Mouse (Mus musculus) lung, postnatal 0 days (tissue): ENCODE measurements around the gene Lyrm2.

Source experiments
- CTCF ChIP-seq: IDR thresholded peaks from 2 replicates; pipeline ENCODE4 v1.5.1; 2016; ENCODE audit warnings: antibody characterized with exemption, mild to moderate bottlenecking
- EP300 ChIP-seq: IDR thresholded peaks from 2 replicates; pipeline ENCODE4 v1.6.1; 2016; ENCODE audit warnings: antibody characterized with exemption, mild to moderate bottlenecking, control low read depth

DNA sequence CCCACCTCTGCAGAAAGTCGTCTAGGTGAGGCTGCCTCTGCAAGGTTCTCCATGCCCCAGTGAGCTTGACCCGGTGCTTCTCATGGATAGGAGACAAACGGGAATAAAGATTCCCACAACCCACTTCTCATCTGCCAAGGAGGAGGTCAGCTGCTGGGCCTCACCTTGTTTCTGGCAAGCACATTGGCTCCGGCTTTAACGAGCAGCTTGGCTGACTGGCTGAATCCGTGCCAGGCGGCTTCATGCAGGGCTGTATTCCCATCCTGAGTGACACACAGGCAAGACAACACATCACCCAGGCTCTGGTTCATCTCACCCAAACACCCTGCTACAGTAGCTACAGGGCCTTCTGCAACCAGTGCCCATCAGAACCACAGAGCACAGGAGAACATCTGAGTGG lies 26.9 kb downstream of the Lyrm2 start:
- TF ChIP-seq CTCF (no peak), EP300 (no peak)
